Mouse (Mus musculus) G1E (cell line): ENCODE data around the gene Hsd17b11.

ENCODE experiments used
- CTCF ChIP-seq: IDR thresholded peaks from 2 replicates; pipeline ENCODE4 v1.5.1; 2012; ENCODE audit warnings: low read depth, low read length, inconsistent platforms, mixed read lengths
- GATA1 ChIP-seq: IDR thresholded peaks from 2 replicates; pipeline ENCODE4 v1.6.1; 2012; ENCODE audit warnings: borderline replicate concordance, low read length, inconsistent platforms, mixed read lengths
- GATA2 ChIP-seq: IDR thresholded peaks from 2 replicates; pipeline ENCODE4 v1.6.1; 2012; ENCODE audit warnings: low read depth, low read length, inconsistent platforms, borderline replicate concordance

DNA sequence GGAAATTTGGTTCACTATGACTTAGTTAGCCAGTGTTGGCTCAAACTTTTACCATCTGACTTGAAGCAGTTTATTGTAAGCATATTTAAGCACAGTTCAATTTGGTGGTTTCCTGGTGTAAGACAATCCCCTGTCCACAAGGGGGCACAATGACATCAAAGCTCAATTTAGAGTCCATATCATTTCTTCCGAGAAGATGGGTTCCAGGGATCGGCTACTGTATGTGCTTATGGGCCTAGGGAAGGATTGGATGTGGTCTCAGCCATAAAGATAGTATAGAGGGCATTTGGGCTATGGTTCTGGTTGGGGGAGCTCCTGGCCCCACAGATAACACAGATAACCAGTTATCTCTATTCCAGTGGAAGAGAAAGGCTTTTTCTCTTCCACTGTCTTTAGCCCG is 26.5 kb downstream of the Hsd17b11 start:
- TF ChIP-seq CTCF (0 out of 2 replicates have a peak, but pooled peaks have one; percentile 8), GATA2 (no peak), GATA1 (no peak)
